Mouse (Mus musculus) limb, embryonic 11.5 days (tissue): ENCODE data around the gene Dchs2. TPM values are rescaled to one million over a fixed set of nuclear protein-coding genes. Genes with fewer than 3 reads are reported as not detected.

Source experiments
- ATAC-seq: fragments of 200-750 bp; cut with Nextera tagmentation; 2 replicates; pipeline ENCODE4 v1.8.0; 2017; ENCODE audit warnings: low read depth; ENCODE audit not compliant: insufficient number of reproducible peaks, low FRiP score, low TSS enrichment
- DNase-seq: peaks from one replicate; pipeline ENCODE4 v3.0.0-alpha.2; 2015; ENCODE audit warnings: low spot score
- H3K27ac ChIP-seq: fragments of 300-500 bp; sonication (generic); replicated peaks from 2 replicates; pipeline ENCODE4 v1.5.1; 2014; ENCODE audit warnings: low read depth, mild to moderate bottlenecking, low read length
- H3K27me3 ChIP-seq: fragments of 300-500 bp; sonication (generic); 2 replicates; pipeline ENCODE4 v1.6.1; 2014; ENCODE audit warnings: mild to moderate bottlenecking, low read length, mixed read lengths; ENCODE audit not compliant: control insufficient read depth, insufficient read depth
- H3K36me3 ChIP-seq: fragments of 300-500 bp; sonication (generic); 2 replicates; pipeline ENCODE4 v1.6.1; 2014; ENCODE audit warnings: mild to moderate bottlenecking, low read length, moderate library complexity, mixed read lengths; ENCODE audit not compliant: control insufficient read depth, insufficient read depth
- H3K4me1 ChIP-seq: fragments of 300-500 bp; sonication (generic); 2 replicates; pipeline ENCODE4 v1.6.1; 2014; ENCODE audit warnings: low read length, mixed read lengths; ENCODE audit not compliant: control insufficient read depth, insufficient read depth
- H3K4me2 ChIP-seq: fragments of 300-500 bp; sonication (generic); 2 replicates; pipeline ENCODE4 v1.6.1; 2014; ENCODE audit warnings: low read depth, mild to moderate bottlenecking, moderate library complexity; ENCODE audit not compliant: severe bottlenecking
- H3K4me3 ChIP-seq: fragments of 300-500 bp; sonication (generic); 2 replicates; pipeline ENCODE4 v1.5.1; 2014; ENCODE audit warnings: low read depth, low read length
- H3K9ac ChIP-seq: fragments of 300-500 bp; sonication (generic); 2 replicates; pipeline ENCODE4 v1.6.1; 2014; ENCODE audit warnings: mild to moderate bottlenecking, low read length
- H3K9me3 ChIP-seq: fragments of 300-500 bp; sonication (generic); 2 replicates; pipeline ENCODE4 v1.6.1; 2016; ENCODE audit warnings: low read length; ENCODE audit not compliant: control insufficient read depth
- WGBS: fragments of 180-500 bp; shearing (Covaris S2); extraction: QIAGEN DNeasy Blood & Tissue Kit; methylation state at CpG from one replicate; pipeline ENCODE4 v1.1.7; 2014; 5-methylcytosine and 5-hydroxymethylcytosine counted together
- polyA plus RNA-seq: library from polyadenylated mRNA; unstranded; fragments of >200 nt; fragmentation: Nextera tagmentation; extraction: Ambion mirVana; gene quantifications from 2 replicates; pipeline ENCODE4 v1.2.1, GENCODE M21; 2014

The Dchs2 gene
- polyA plus RNA-seq, 1 experiment from 2014 or later, result 0.17 TPM

- H3K27me3 ChIP-seq, result no peaks in the 10 kb centered on the region
- WGBS, result 69% methylated on average over 6 of the region's 6 CpGs
- ATAC-seq, result no peak
- peaks cover 5% of the 10 kb centered on the region; the same call in 1 of the 2 replicates for H3K4me1 ChIP-seq
- no peak overlapping the region for H3K4me3 ChIP-seq
- H3K4me2 ChIP-seq, result no peak overlapping the region
- H3K36me3 ChIP-seq, result no peaks in the 10 kb centered on the region
- H3K9ac ChIP-seq, result no peak overlapping the region
- no peaks in the 10 kb centered on the region for H3K9me3 ChIP-seq
- H3K27ac ChIP-seq, result no peak overlapping the region
- DNase-seq, result no peak
Measured at GRCm38 (mm10) chr3:83161542-83162231, 33.9 kb downstream of the Dchs2 start.

DNA sequence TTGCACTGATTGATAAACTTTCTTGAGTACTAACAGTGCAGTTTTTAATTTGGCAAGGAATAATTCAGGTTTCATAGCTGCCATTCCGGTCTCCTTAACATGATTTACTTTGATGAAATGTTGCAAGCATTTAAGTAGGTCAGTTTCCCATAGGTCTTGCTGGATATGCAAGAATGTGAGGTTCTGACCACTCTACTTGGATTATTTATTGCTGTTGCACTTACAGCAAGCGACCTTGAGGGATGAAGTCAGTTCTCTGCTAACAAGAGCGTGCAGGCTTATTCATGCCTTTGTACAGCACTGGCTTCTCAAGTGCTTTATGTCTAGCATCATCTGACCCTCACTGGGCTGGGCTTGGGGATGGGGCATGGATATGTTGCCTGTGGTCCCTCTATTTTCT, 35.9 kb downstream of the Dchs2 start:
- ATAC-seq (no peak), DNase-seq (no peak)
- H3K9ac ChIP-seq, result no peak overlapping the region
- WGBS, result 65% methylated on average over 3 of the region's 3 CpGs
- peaks cover 5% of the 10 kb centered on the region; the same call in 1 of the 2 replicates for H3K4me1 ChIP-seq
- H3K9me3 ChIP-seq, result no peaks in the 10 kb centered on the region
- H3K36me3 ChIP-seq, result no peaks in the 10 kb centered on the region
- H3K4me3 ChIP-seq, result no peak overlapping the region
- no peaks in the 10 kb centered on the region for H3K27me3 ChIP-seq
- no peak overlapping the region for H3K4me2 ChIP-seq
- H3K27ac ChIP-seq, result no peak overlapping the region

DNA sequence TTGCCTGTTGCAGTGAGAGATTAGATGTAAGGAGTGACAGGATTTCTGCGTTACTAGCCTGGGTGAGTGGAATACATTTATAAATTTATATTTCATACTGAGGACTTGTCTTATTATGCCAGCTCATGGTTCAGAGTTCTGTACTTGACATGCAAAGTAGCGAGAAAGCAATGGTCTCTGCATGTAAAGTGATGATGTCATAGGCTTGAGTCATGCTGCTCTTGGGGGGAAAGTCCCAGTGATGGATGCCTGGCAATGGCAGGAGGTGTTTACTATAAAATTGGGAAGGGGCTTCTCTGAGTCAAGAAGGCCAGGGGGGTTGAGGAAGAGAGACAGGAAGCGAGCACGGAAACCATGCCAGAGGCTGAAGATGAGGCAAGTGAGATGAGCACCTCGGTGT, 57.8 kb downstream of the Dchs2 start:
- WGBS, result 93% methylated on average over 5 of the region's 5 CpGs

DNA sequence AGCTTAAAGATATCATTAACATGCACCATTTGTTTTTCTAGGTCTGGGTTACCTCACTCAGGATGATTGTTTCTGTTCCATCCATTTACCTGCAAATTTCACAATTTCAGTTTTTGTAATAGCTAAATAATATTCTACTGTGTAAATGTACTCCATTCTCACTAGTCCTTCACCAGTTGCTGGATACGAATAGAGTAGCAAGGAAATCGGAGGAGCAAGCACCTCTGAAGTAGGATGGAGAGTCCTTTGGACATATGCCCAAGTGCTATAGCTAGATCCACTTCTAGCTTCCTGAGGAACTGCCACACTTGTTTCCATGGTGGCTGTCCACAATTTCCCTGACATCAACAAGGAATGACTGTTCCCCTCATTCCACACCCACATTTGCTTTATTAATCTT, 63.5 kb downstream of the Dchs2 start:
- WGBS, result 93% methylated on average over 2 of the region's 2 CpGs

More for the DNA sequence above, 57.8 kb downstream of the Dchs2 start:
- Histone ChIP-seq H3K9ac (no peak overlapping the region), H3K27me3 (no peaks in the 10 kb centered on the region), H3K4me2 (no peak overlapping the region), H3K4me1 (no peaks in the 10 kb centered on the region), H3K27ac (no peak overlapping the region), H3K9me3 (no peaks in the 10 kb centered on the region), H3K4me3 (no peak overlapping the region), H3K36me3 (no peaks in the 10 kb centered on the region)
- DNase-seq, result no peak
- no peak for ATAC-seq

DNA sequence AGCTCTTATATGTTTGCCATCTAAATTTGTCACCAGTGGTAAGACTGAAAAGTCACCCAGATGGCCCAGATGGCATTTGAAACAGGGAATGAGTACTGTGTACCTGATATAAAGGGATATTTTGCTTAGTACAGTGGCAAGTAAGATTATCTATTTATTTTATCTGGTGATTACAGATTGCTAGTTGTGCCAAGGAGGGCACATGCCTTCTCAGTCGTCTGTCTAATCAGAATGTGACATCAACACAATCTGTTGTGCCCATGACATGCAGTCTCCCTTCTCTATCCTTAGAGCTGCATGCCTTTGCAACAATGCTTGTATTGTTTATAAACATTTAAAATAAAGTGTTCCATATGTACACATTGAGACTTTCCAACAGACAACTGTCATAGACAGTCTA, 64.7 kb downstream of the Dchs2 start:
- Histone ChIP-seq H3K9ac (no peak overlapping the region), H3K4me2 (no peak overlapping the region), H3K4me3 (no peak overlapping the region), H3K36me3 (no peaks in the 10 kb centered on the region), H3K27ac (no peak overlapping the region), H3K9me3 (no peaks in the 10 kb centered on the region), H3K27me3 (no peaks in the 10 kb centered on the region), H3K4me1 (no peaks in the 10 kb centered on the region)
- DNase-seq, result no peak
- 73% methylated on average over 1 of the region's 1 CpGs for WGBS
- no peak for ATAC-seq

More for the DNA sequence above, 63.5 kb downstream of the Dchs2 start:
- Histone ChIP-seq H3K36me3 (no peaks in the 10 kb centered on the region), H3K27ac (no peak overlapping the region), H3K4me3 (no peak overlapping the region), H3K27me3 (no peaks in the 10 kb centered on the region), H3K9ac (no peak overlapping the region), H3K9me3 (no peaks in the 10 kb centered on the region), H3K4me1 (no peaks in the 10 kb centered on the region), H3K4me2 (no peak overlapping the region)
- ATAC-seq (no peak), DNase-seq (no peak)

- Histone ChIP-seq H3K9ac (no peak overlapping the region), H3K9me3 (no peaks in the 10 kb centered on the region), H3K4me1 (no peaks in the 10 kb centered on the region; the same call in 1 of the 2 replicates), H3K36me3 (no peaks in the 10 kb centered on the region), H3K4me3 (no peak overlapping the region), H3K27me3 (no peaks in the 10 kb centered on the region), H3K4me2 (no peak overlapping the region), H3K27ac (no peak overlapping the region)
- no peak for ATAC-seq
- WGBS, result 87% methylated on average over 5 of the region's 5 CpGs
- DNase-seq, result no peak
Measured at GRCm38 (mm10) chr3:83194911-83195310, 67.2 kb downstream of the Dchs2 start.

GRCm38 (mm10) chr3:83201286-83201980, 73.7 kb downstream of the Dchs2 start:
- no peaks in the 10 kb centered on the region; the same call in 1 of the 2 replicates for H3K9me3 ChIP-seq
- no peaks in the 10 kb centered on the region for H3K36me3 ChIP-seq
- no peak overlapping the region for H3K9ac ChIP-seq
- WGBS, result 60% methylated on average over 4 of the region's 4 CpGs
- no peaks in the 10 kb centered on the region; the same call in 1 of the 2 replicates for H3K4me1 ChIP-seq
- H3K27ac ChIP-seq, result no peak overlapping the region
- H3K27me3 ChIP-seq, result no peaks in the 10 kb centered on the region
- no peak for ATAC-seq
- no peak overlapping the region for H3K4me3 ChIP-seq
- no peak for DNase-seq
- H3K4me2 ChIP-seq, result no peak overlapping the region

DNA sequence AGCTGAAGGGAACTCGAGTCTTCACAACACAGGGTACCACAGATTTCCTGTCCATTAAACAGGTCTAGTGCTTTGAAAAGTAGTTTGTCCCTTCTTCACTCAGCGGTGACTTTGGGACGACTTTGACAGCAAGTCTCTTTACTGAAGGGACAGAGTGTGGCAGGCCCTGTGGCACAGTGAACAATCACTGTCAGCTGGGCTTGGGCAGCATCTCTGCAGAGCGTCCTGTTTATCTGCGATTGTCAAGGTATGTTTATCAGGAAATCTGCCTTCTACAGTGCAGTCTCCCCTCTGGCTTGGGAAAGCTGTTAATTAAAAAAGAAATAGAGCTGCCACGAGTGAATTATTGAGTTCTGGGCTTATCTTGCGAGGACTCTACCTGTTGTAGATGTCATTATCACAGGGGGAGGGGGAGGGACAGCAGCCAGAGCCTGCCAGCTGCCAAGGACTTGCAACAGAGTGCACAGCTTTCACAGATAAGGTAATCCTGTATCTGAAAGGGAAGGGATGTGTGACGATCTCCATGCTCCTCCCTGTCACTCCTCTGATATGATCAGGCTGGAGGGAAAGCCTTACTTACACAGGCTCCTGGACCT, 77.4 kb downstream of the Dchs2 start:
- H3K27me3 ChIP-seq, result no peaks in the 10 kb centered on the region
- no peak overlapping the region for H3K9ac ChIP-seq
- H3K36me3 ChIP-seq, result no peaks in the 10 kb centered on the region
- H3K4me2 ChIP-seq, result no peak overlapping the region
- no peak overlapping the region for H3K27ac ChIP-seq
- 43% methylated on average over 8 of the region's 8 CpGs for whole genome bisulfite sequencing
- H3K9me3 ChIP-seq, result no peaks in the 10 kb centered on the region; the same call in 1 of the 2 replicates
- no peak overlapping the region for H3K4me3 ChIP-seq
- no peak for ATAC-seq
- H3K4me1 ChIP-seq, result peaks cover 4% of the 10 kb centered on the region; the same call in 1 of the 2 replicates
- DNase-seq, result no peak
